Comparison of ENCODE assay signal across 9 mouse cellular contexts in the genomic region with DNA sequence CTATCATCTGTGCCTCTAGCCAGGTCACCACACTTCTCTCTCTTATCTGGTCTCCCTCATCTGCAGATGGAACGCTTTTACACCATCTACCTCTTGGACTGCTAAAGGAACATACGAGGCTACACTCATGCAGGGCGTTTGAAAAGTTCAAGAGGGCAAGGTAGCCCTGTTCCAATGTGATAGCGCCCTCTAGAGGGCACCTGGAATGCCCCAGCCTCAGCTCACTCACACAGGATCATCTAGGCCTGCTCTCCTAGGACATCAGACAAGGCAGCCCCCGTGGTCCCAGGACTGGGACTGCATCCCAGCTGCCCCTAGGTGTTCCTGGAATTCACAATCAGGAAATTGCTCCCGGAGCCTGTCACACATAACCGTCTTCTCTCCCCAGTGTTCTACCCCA. TPM values are rescaled to one million over a fixed set of nuclear protein-coding genes. Genes with fewer than 3 reads are reported as not detected.
DNase-seq lines count a peak whose midpoint lies in the region; ATAC-seq and TF ChIP-seq lines count a peak whose summit lies in the region.
"Had no signal": no experiment of that assay in that cellular context is flagged by ENCODE, and none has a peak within 500 bp of the region (broad histone marks: within the 10 kb centered on the region; RNA-seq: fewer than 3 reads in every experiment).

No protein-coding gene starts in this region.

- no peak overlapping the region for H3K4me2 ChIP-seq in kidney, embryonic 16.5 days (replicated peaks; ENCODE audit: low read depth, low read length)
- H3K4me2 ChIP-seq in kidney, embryonic 15.5 days: no peak overlapping the region
- H3K4me2 ChIP-seq in CH12.LX (ENCODE audit: insufficient read depth, low read depth, poor library complexity, severe bottlenecking): no peak overlapping the region

- H3K9ac ChIP-seq in kidney, embryonic 16.5 days (replicated peaks; ENCODE audit: low read length): no peak overlapping the region
- H3K9ac ChIP-seq in kidney, embryonic 15.5 days: no peak overlapping the region
- H3K9ac ChIP-seq in CH12.LX (ENCODE audit: insufficient read depth, low read depth): no peak overlapping the region

- no peak for ATAC-seq in kidney, embryonic 16.5 days (ENCODE audit: low FRiP score, low TSS enrichment)
- ATAC-seq in kidney, embryonic 15.5 days (replicated peaks; ENCODE audit: low FRiP score): no peak
- ATAC-seq in granulocyte monocyte progenitor cell, adult 5-6 weeks (replicated peaks; ENCODE audit: poor library complexity, severe bottlenecking): peak; percentile 42; the same call in 1 of the 2 replicates
- ATAC-seq: midbrain, embryonic 16.5 days had no signal

- TF ChIP-seq EP300 in CH12.LX (IDR thresholded peaks at IDR 0.05; ENCODE audit: low read length): no peak

- TF ChIP-seq RAD21 in CH12.LX (IDR thresholded peaks at IDR 0.05; ENCODE audit: low read depth, low read length): peak; percentile 42

- in situ Hi-C loops in CH12.LX (cut with MboI; ENCODE audit: low pct_ligation_motif_present, low pct_unique_long_range_greater_than_20kb, low sequenced_read_pairs): no loop called here

- peak; percentile 43 for DNase-seq in A20 (ENCODE audit: low read depth, low spot score)
- no peak for DNase-seq in CH12.LX (ENCODE audit: extremely low read depth)
- DNase-seq in urinary bladder, postnatal 4 days (ENCODE audit: low spot score in 2 of 2): no peak
- DNase-seq in urinary bladder, postnatal 36 days (ENCODE audit: low spot score in 2 of 2): no peak
- no peak for DNase-seq in adrenal gland, adult 8-10 months

- dilution Hi-C loops in CH12.LX (cut with MboI; ENCODE audit: extremely low pct_ligation_motif_present, extremely low pct_unique_long_range_greater_than_20kb, low sequenced_read_pairs): no loop called here

- H3K4me3 ChIP-seq in kidney, embryonic 16.5 days (ENCODE audit: low read length): no peak overlapping the region
- H3K4me3 ChIP-seq in kidney, embryonic 15.5 days (replicated peaks): no peak overlapping the region
- no peak overlapping the region for H3K4me3 ChIP-seq in CH12.LX (replicated peaks in 1 of 3; ENCODE audit: low read depth in 2 of 3, low read length in 2 of 3, poor library complexity in 1 of 3)

- peak overlapping the region; percentile 54; the same call in 1 of the 2 replicates for H3K27ac ChIP-seq in kidney, embryonic 16.5 days (ENCODE audit: low read length)
- no peak overlapping the region for H3K27ac ChIP-seq in kidney, embryonic 15.5 days
- no peak overlapping the region for H3K27ac ChIP-seq in CH12.LX (ENCODE audit: insufficient read depth, low read depth)

- no peak for TF ChIP-seq POLR2A in CH12.LX (IDR thresholded peaks at IDR 0.05; ENCODE audit: low read depth, low read length)

- no peaks in the 10 kb centered on the region for H3K79me2 ChIP-seq in CH12.LX (replicated peaks; ENCODE audit: control insufficient read depth, extremely low read depth, insufficient read depth, poor library complexity, severe bottlenecking)

- 70% methylated on average over 7 of the region's 7 CpGs for WGBS in kidney, embryonic 16.5 days
- WGBS in kidney, embryonic 15.5 days: 74% methylated on average over 7 of the region's 7 CpGs

- H3K9me3 ChIP-seq in kidney, embryonic 16.5 days (ENCODE audit: low read length): peaks cover 6% of the 10 kb centered on the region; the same call in 1 of the 2 replicates
- no peaks in the 10 kb centered on the region for H3K9me3 ChIP-seq in kidney, embryonic 15.5 days (replicated peaks)
- peaks cover 13% of the 10 kb centered on the region for H3K9me3 ChIP-seq in CH12.LX (replicated peaks; ENCODE audit: low read length)

- H3K27me3 ChIP-seq in kidney, embryonic 16.5 days (ENCODE audit: insufficient read depth, low read length): no peaks in the 10 kb centered on the region
- no peaks in the 10 kb centered on the region for H3K27me3 ChIP-seq in kidney, embryonic 15.5 days
- no peaks in the 10 kb centered on the region for H3K27me3 ChIP-seq in CH12.LX (replicated peaks)

- H3K36me3 ChIP-seq in kidney, embryonic 16.5 days (ENCODE audit: insufficient read depth, low read length): no peaks in the 10 kb centered on the region; the same call in 1 of the 2 replicates
- H3K36me3 ChIP-seq in kidney, embryonic 15.5 days: 0 out of 2 replicates have a peak, but pooled peaks cover 4% of the 10 kb centered on the region
- H3K36me3 ChIP-seq in CH12.LX (replicated peaks in 1 of 2; ENCODE audit: control insufficient read depth in 1 of 2, insufficient read depth in 1 of 2, low read length in 1 of 2): peaks cover 0 to 95% of the 10 kb centered on the region in 2 experiments

- peak; percentile 64 to 71 for TF ChIP-seq CTCF in CH12.LX (conservative IDR thresholded peaks at IDR 0.05 in 1 of 2, IDR thresholded peaks at IDR 0.05 in 1 of 2; ENCODE audit: low read depth in 2 of 2, low read length in 2 of 2)

- peaks cover 79% of the 10 kb centered on the region for H3K4me1 ChIP-seq in kidney, embryonic 16.5 days (ENCODE audit: insufficient read depth, low read length)
- H3K4me1 ChIP-seq in kidney, embryonic 15.5 days: peaks cover 77% of the 10 kb centered on the region
- H3K4me1 ChIP-seq in CH12.LX (ENCODE audit: control insufficient read depth in 1 of 2, insufficient read depth in 2 of 2): no peaks in the 10 kb centered on the region; a peak in 1 of 4 replicates

TF ChIP-seq in CH12.LX, 34 proteins besides CTCF, POLR2A, EP300 and RAD21:
- TF ChIP-seq NELFE (IDR thresholded peaks at IDR 0.05; ENCODE audit: low read depth, low read length) (no peak), IRF4 (IDR thresholded peaks at IDR 0.05; ENCODE audit: low read depth, low read length) (no peak), UBTF (IDR thresholded peaks at IDR 0.05; ENCODE audit: low read depth, low read length) (no peak), KAT2A (IDR thresholded peaks at IDR 0.05; ENCODE audit: insufficient replicate concordance, low read length) (no peak), SMC3 (IDR thresholded peaks at IDR 0.05; ENCODE audit: low read depth, low read length) (peak; percentile 33; the same call in 1 of the 2 replicates)

RNA-seq across cellular contexts. Expression of a gene that starts 41.6 kb away (rescaled TPM):
- polyA plus RNA-seq in kidney, embryonic 16.5 days (2015; fragmentation: Nextera tagmentation; extraction: Ambion mirVana): 5.4 and 13.7 TPM in 2 replicates
- 6.1 and 30.2 TPM in 2 replicates for polyA plus RNA-seq in kidney, embryonic 15.5 days (2015; fragmentation: Nextera tagmentation; extraction: Ambion mirVana)
- not detected in 2 replicates for total RNA-seq in CH12.LX (2012; rRNA removed)
- not detected in 2 replicates for total RNA-seq in CH12.LX (2014; rRNA removed)
- not detected in 2 replicates for polyA plus RNA-seq in CH12.LX (2012; ENCODE audit: insufficient read length, low read depth)
- total RNA-seq in granulocyte monocyte progenitor cell, adult 5-6 weeks (2014; fragmentation: Nextera tagmentation): not detected in 2 replicates
- not detected in 2 replicates for total RNA-seq in granulocyte monocyte progenitor cell, adult 5-6 weeks (2017)
- total RNA-seq in adrenal gland, adult 8-10 months (2022): 1,000 to 10,000 TPM; 2,246 to 2,701 (median 2,550) TPM

Comparison
In these comparisons a context has a peak if more than half of its experiments do, and no peak if none do; other contexts are left out.
1. RNA of a gene that starts 41.6 kb away (total RNA-seq): 2,246 to 2,701 TPM in adrenal gland, adult 8-10 months; not detected in CH12.LX and not detected in granulocyte monocyte progenitor cell, adult 5-6 weeks; every median in the first group is over 1,000 times any median in the second.